Mouse (Mus musculus) heart, adult 2 months (tissue): ENCODE measurements around the gene Hist1h2bn.

Experiments
- CTCF ChIP-seq: fragments of 200-600 bp; IDR thresholded peaks from 2 replicates; pipeline ENCODE4 v1.8.1; 2022; ENCODE audit warnings: antibody characterized with exemption, mild to moderate bottlenecking, moderate library complexity
- EP300 ChIP-seq: fragments of 200-500 bp; IDR thresholded peaks from 2 replicates; pipeline ENCODE4 v1.6.1; 2011; ENCODE audit warnings: low read depth, low read length, control low read depth; ENCODE audit not compliant: insufficient read depth

GRCm38 (mm10) chr13:21718381-21719080, 35.4 kb upstream of the Hist1h2bn start:
- no peak for TF ChIP-seq CTCF
- no peak for TF ChIP-seq EP300
